Mouse (Mus musculus) heart, postnatal 0 days (tissue): ENCODE results near the gene Clic4. TPM values are rescaled to one million over a fixed set of nuclear protein-coding genes. Genes with fewer than 3 reads are reported as not detected.
"Not testable (repeated sequence)": the region's sequence is repeated elsewhere in the genome, so short reads cannot be mapped to it uniquely, and the experiment has no call there.

Experiments
- ATAC-seq: fragments of 200-750 bp; cut with Nextera tagmentation; 2 replicates; pipeline ENCODE4 v1.8.0; 2017; ENCODE audit warnings: low read depth, moderate number of reproducible peaks, moderate library complexity; ENCODE audit not compliant: insufficient read depth
- DNase-seq: peaks from one replicate; pipeline ENCODE4 v3.0.0-alpha.2; 2016; ENCODE audit warnings: low spot score
- H3K27ac ChIP-seq: fragments of 300-500 bp; sonication (generic); 2 replicates; pipeline ENCODE4 v1.5.1; 2014; ENCODE audit warnings: low read depth, mild to moderate bottlenecking
- H3K27me3 ChIP-seq: fragments of 300-500 bp; sonication (generic); 2 replicates; pipeline ENCODE4 v1.6.1; 2014; ENCODE audit warnings: low read length, mixed read lengths; ENCODE audit not compliant: control insufficient read depth, insufficient read depth
- H3K36me3 ChIP-seq: fragments of 300-500 bp; sonication (generic); replicated peaks from 2 replicates; pipeline ENCODE4 v1.6.1; 2014; ENCODE audit warnings: low read length, mixed read lengths; ENCODE audit not compliant: control insufficient read depth, insufficient read depth
- H3K4me1 ChIP-seq: fragments of 300-500 bp; sonication (generic); 2 replicates; pipeline ENCODE4 v1.6.1; 2014; ENCODE audit warnings: antibody characterized with exemption; ENCODE audit not compliant: control insufficient read depth, insufficient read depth
- H3K4me2 ChIP-seq: fragments of 300-500 bp; sonication (generic); 2 replicates; pipeline ENCODE4 v1.6.1; 2014; ENCODE audit warnings: low read depth, mild to moderate bottlenecking, low read length, moderate library complexity
- H3K4me3 ChIP-seq: fragments of 300-500 bp; sonication (generic); 2 replicates; pipeline ENCODE4 v1.5.1; 2014; ENCODE audit warnings: low read depth, low read length
- H3K9ac ChIP-seq: fragments of 300-500 bp; sonication (generic); replicated peaks from 2 replicates; pipeline ENCODE4 v1.6.1; 2014; ENCODE audit warnings: low read depth, low read length, mixed read lengths
- H3K9me3 ChIP-seq: fragments of 300-500 bp; sonication (generic); replicated peaks from 2 replicates; pipeline ENCODE4 v1.6.1; 2016; ENCODE audit warnings: low read length; ENCODE audit not compliant: control insufficient read depth
- CTCF ChIP-seq: IDR thresholded peaks from 2 replicates; pipeline ENCODE4 v1.5.1; 2016; ENCODE audit warnings: antibody characterized with exemption, control low read depth, low read depth
- EP300 ChIP-seq: IDR thresholded peaks from 2 replicates; pipeline ENCODE4 v1.6.1; 2016; ENCODE audit warnings: antibody characterized with exemption, low read depth
- WGBS: fragments of 180-500 bp; shearing (Covaris S2); extraction: QIAGEN DNeasy Blood & Tissue Kit; methylation state at CpG from one replicate; pipeline ENCODE4 v1.1.7; 2014; 5-methylcytosine and 5-hydroxymethylcytosine counted together
- polyA plus RNA-seq: library from polyadenylated mRNA; unstranded; fragments of >200 nt; fragmentation: Nextera tagmentation; extraction: Ambion mirVana; gene quantifications from 2 replicates; pipeline ENCODE4 v1.2.1, GENCODE M21; 2015
- total RNA-seq: library from RNA; depleted of rRNA; stranded (reverse); fragments of >200 nt; gene quantifications from 2 replicates; pipeline ENCODE4 v1.2.3, GENCODE M21; 2014; ENCODE audit warnings: low replicate concordance

Gene Clic4
- total and polyA plus RNA-seq, 2 experiments from 2014 or later: 235 to 239 TPM

GRCm38 (mm10) chr4:135192841-135193240 is 79.8 kb downstream of the Clic4 start:
- Histone ChIP-seq H3K9me3 (0 out of 2 replicates have a peak, but pooled peaks cover 6% of the 10 kb centered on the region), H3K27ac (no peak overlapping the region), H3K4me3 (no peak overlapping the region), H3K27me3 (no peaks in the 10 kb centered on the region; the same call in 1 of the 2 replicates), H3K4me1 (no peaks in the 10 kb centered on the region), H3K4me2 (no peak overlapping the region), H3K36me3 (no peaks in the 10 kb centered on the region), H3K9ac (no peak overlapping the region)
- ATAC-seq: no peak
- DNase-seq: no peak
- no peak for TF ChIP-seq CTCF
- no peak for TF ChIP-seq EP300
- 62% methylated on average over 5 of the region's 5 CpGs for WGBS

GRCm38 (mm10) chr4:135191604-135192003 is 81.0 kb downstream of the Clic4 start:
- Histone ChIP-seq H3K9me3 (0 out of 2 replicates have a peak, but pooled peaks cover 6% of the 10 kb centered on the region), H3K9ac (no peak overlapping the region), H3K27ac (no peak overlapping the region), H3K4me3 (no peak overlapping the region), H3K36me3 (no peaks in the 10 kb centered on the region), H3K4me2 (no peak overlapping the region), H3K27me3 (no peaks in the 10 kb centered on the region), H3K4me1 (no peaks in the 10 kb centered on the region)
- no peak for ATAC-seq
- WGBS: 76% methylated on average over 11 of the region's 11 CpGs
- no peak for TF ChIP-seq CTCF
- no peak for TF ChIP-seq EP300
- no peak for DNase-seq

- no peak overlapping the region for H3K27ac ChIP-seq
- H3K4me2 ChIP-seq: no peak overlapping the region
- WGBS: 45% methylated on average over 1 of the region's 1 CpGs
- no peaks in the 10 kb centered on the region for H3K27me3 ChIP-seq
- ATAC-seq (no peak), DNase-seq (no peak)
- H3K9me3 ChIP-seq: 0 out of 2 replicates have a peak, but pooled peaks cover 6% of the 10 kb centered on the region
- H3K4me1 ChIP-seq: no peaks in the 10 kb centered on the region
- TF ChIP-seq EP300 (no peak), CTCF (no peak)
- no peaks in the 10 kb centered on the region for H3K36me3 ChIP-seq
- H3K9ac ChIP-seq: no peak overlapping the region
- H3K4me3 ChIP-seq: no peak overlapping the region
Measured at GRCm38 (mm10) chr4:135191185-135191584, 81.4 kb downstream of the Clic4 start.

- no peaks in the 10 kb centered on the region for H3K27me3 ChIP-seq
- no peaks in the 10 kb centered on the region for H3K36me3 ChIP-seq
- ATAC-seq: no peak
- no peak overlapping the region for H3K9ac ChIP-seq
- no peak overlapping the region for H3K4me2 ChIP-seq
- no peak overlapping the region for H3K4me3 ChIP-seq
- WGBS: 93% methylated on average over 1 of the region's 1 CpGs
- TF ChIP-seq CTCF (no peak), EP300 (no peak)
- H3K27ac ChIP-seq: no peak overlapping the region
- H3K4me1 ChIP-seq: no peaks in the 10 kb centered on the region
- no peak for DNase-seq
- 0 out of 2 replicates have a peak, but pooled peaks cover 4% of the 10 kb centered on the region for H3K9me3 ChIP-seq
Measured at GRCm38 (mm10) chr4:135190364-135190763, 82.2 kb downstream of the Clic4 start.

- Histone ChIP-seq H3K27me3 (no peaks in the 10 kb centered on the region), H3K4me3 (no peak overlapping the region), H3K36me3 (no peaks in the 10 kb centered on the region), H3K9ac (no peak overlapping the region), H3K4me2 (no peak overlapping the region), H3K27ac (no peak overlapping the region), H3K4me1 (no peaks in the 10 kb centered on the region), H3K9me3 (no peaks in the 10 kb centered on the region)
- 71% methylated on average over 12 of the region's 12 CpGs for WGBS
- no peak for ATAC-seq
- DNase-seq: no peak
- TF ChIP-seq CTCF (no peak), EP300 (no peak)
Measured at GRCm38 (mm10) chr4:135189452-135190008, 83.1 kb downstream of the Clic4 start.

DNA sequence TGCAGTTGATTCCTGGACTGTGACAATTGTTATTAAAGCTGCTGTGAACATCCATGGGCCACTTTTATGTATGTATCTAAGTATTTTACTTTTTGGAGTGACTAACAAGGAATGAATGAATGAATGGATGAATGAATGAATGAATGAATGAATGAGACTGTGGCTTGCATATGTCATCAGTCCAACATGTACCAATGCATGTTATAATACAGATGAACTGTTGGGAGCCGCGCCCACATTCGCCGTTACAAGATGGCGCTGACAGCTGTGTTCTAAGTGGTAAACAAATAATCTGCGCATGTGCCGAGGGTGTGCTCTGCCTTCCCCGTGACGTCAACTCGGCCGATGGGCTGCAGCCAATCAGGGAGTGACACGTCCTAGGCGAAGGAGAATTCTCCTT is 88.3 kb downstream of the Clic4 start:
- H3K9ac ChIP-seq, H3K4me1 ChIP-seq, H3K9me3 ChIP-seq, H3K4me3 ChIP-seq, H3K4me2 ChIP-seq, H3K36me3 ChIP-seq, H3K27ac ChIP-seq, ATAC-seq, H3K27me3 ChIP-seq, DNase-seq: not testable (repeated sequence)
- 98% methylated on average over 5 of the region's 13 CpGs for WGBS
